Mouse (Mus musculus): ENCODE measurements at regions not wholly inside any gene's neighbourhood (a gene's known extent, or its start where the extent isn't known, plus 50 kb on each side); places are given as distances from the start of the nearest gene placed in this dataset.

DNA sequence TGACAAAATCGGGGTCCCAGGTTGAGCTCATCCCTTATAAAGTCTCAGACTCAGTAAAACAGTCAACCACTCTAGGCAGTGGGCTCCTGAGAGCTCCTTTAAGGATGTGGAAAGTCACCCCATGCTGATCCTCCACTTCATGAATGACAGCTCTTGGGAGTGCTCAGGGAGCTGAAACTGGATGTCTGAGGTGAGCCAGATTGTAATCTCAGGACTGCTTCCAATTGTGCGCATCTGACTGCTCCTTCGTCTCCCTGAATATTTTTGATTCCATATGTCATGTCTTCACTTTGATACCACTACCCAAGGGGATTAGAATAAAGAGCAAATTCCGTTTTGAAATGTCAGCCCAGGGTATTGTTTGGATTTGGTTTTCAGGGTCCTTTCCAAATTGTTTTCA is 339.9 kb upstream of the 4930583I09Rik start:
- TF ChIP-seq CTCF (IDR thresholded peaks at IDR 0.05; ENCODE audit: borderline replicate concordance, insufficient read depth, low read depth, low read length), result no peak
- no peak for TF ChIP-seq POLR2A (IDR thresholded peaks at IDR 0.05; ENCODE audit: borderline replicate concordance, insufficient read depth, low read length)

All from cerebellum, adult 2 months (tissue).